Mouse (Mus musculus): ENCODE measurements around the gene Trim12a.

DNA sequence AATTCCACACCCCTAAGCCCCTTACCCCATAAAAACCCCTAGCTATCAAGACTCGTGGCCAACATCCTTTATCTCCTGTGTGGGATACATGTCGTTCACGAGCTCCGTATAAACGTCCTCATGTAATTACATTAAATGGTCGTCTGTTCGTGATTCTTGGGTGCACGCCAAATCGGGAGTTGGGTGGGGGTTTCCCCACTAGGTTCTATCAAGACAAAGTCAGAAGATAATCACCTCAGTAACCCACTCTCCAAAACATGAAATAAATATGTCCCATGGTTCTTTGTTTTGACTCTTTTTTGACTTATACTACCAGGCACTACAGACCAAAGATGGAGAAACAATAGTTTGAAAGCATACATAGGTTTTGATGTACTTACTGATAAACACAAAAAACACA lies 6.8 kb upstream of the Trim12a start:
- TF ChIP-seq POLR2A (IDR thresholded peaks at IDR 0.05; ENCODE audit: insufficient read depth, low read depth, low read length) = no peak
- TF ChIP-seq CTCF (IDR thresholded peaks at IDR 0.05) = no peak
- TF ChIP-seq EP300 (IDR thresholded peaks at IDR 0.05; ENCODE audit: insufficient read depth, low read depth, low read length) = no peak
